Mouse (Mus musculus) spleen, adult 10 weeks (tissue): ENCODE data around the gene Slc38a5. TPM values are rescaled to one million over a fixed set of nuclear protein-coding genes. Genes with fewer than 3 reads are reported as not detected.

Source experiments
- polyA plus RNA-seq: library from polyadenylated mRNA; stranded (reverse); fragments of 350-450 nt; fragmentation: Illumina TruSeq; extraction: RNeasy Lipid Tissue Mini Kit (QIAGEN cat#74804); gene quantifications from one replicate; pipeline ENCODE4 v1.2.3, GENCODE M21; 2015; ENCODE audit warnings: low replicate concordance; ENCODE audit not compliant: insufficient read depth

Slc38a5 gene
- 3.4 TPM for polyA plus RNA-seq

GRCm38 (mm10) chrX:8271083-8271820 lies at the start of gene Slc38a5:
TSS of gene Slc38a5 (plus strand) at chrX:8271133.

GRCm38 (mm10) chrX:8252334-8253285 lies 18.3 kb upstream of the Slc38a5 start, which contains the start of gene Ftsj1:
TSS of gene Ftsj1 (minus strand) at chrX:8252406.

GRCm38 (mm10) chrX:8327124-8327523 lies 56.2 kb downstream of the Slc38a5 start, which contains the start of gene Ssxb10:
TSS of gene Ssxb10 (plus strand) at chrX:8327424.

Other genes starting within 250 kb of the Slc38a5 start
- gene Suv39h1, start 196.4 kb upstream of the Slc38a5 start, polyA plus RNA-seq = 31.7 TPM
- gene Was, start 180.6 kb upstream of the Slc38a5 start, polyA plus RNA-seq = 85.1 TPM
- gene Wdr13, start 138.2 kb upstream of the Slc38a5 start, polyA plus RNA-seq = 44.9 TPM
- gene Rbm3, start 125.3 kb upstream of the Slc38a5 start, polyA plus RNA-seq = 722 TPM
- gene Tbc1d25, start 95.0 kb upstream of the Slc38a5 start, polyA plus RNA-seq = 6.9 TPM
- 35.9 TPM for gene Ebp, start 77.6 kb upstream of the Slc38a5 start, polyA plus RNA-seq
- gene Porcn, start 64.6 kb upstream of the Slc38a5 start, polyA plus RNA-seq = 1.4 TPM
- 15.5 TPM for gene Ftsj1, start 18.7 kb upstream of the Slc38a5 start, polyA plus RNA-seq
- gene Ssxb10, start 56.3 kb downstream of the Slc38a5 start, polyA plus RNA-seq = not detected
- gene Ssxb9, start 95.8 kb downstream of the Slc38a5 start, polyA plus RNA-seq = not detected
- not detected for gene Ssxb1, start 142.2 kb downstream of the Slc38a5 start, polyA plus RNA-seq
- not detected for gene Ssxb2, start 190.6 kb downstream of the Slc38a5 start, polyA plus RNA-seq